Mouse (Mus musculus): ENCODE measurements around the gene Ripk1. TPM values are rescaled to one million over a fixed set of nuclear protein-coding genes. Genes with fewer than 3 reads are reported as not detected.
"Not testable (repeated sequence)": the region's sequence is repeated elsewhere in the genome, so short reads cannot be mapped to it uniquely, and the experiment has no call there.

The Ripk1 gene
- polyA plus RNA-seq, 1 experiment from 2014 or later: 20.3 TPM

DNA sequence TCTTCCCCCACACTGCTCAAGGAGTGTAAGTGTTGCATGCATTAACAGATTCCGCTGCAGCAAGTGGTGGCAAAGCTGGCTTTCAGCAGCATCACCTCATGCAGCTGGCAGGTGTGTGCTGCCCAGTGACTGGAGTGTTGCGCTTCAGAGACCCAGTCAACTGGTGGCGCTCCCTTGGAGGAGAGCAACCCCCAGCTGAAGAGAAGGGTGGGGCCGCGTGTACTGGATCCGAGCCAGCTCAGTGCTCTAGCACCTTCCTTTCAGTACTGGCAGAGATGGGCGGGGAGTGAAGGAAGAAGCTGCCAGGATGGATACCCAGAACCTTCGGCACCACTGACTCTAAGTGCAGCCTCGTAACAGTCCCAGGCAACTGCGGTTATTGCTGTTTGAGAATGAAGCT, 60.3 kb downstream of the Ripk1 start:
- H3K27me3 ChIP-seq (replicated peaks; ENCODE audit: control insufficient read depth, insufficient read depth, low read length): no peaks in the 10 kb centered on the region
- H3K4me2 ChIP-seq (ENCODE audit: low read length): no peak overlapping the region
- no peak overlapping the region for H3K9ac ChIP-seq (ENCODE audit: low read length)
- no peaks in the 10 kb centered on the region for H3K9me3 ChIP-seq (ENCODE audit: control insufficient read depth, low read length)
- no peaks in the 10 kb centered on the region for H3K4me1 ChIP-seq (replicated peaks; ENCODE audit: control insufficient read depth, insufficient read depth, low read length)
- no peak for DNase-seq (ENCODE audit: low spot score)
- peaks cover 10% of the 10 kb centered on the region for H3K36me3 ChIP-seq (ENCODE audit: control insufficient read depth, insufficient read depth, low read length)
- no peak for ATAC-seq (replicated peaks; ENCODE audit: low FRiP score, low TSS enrichment, low read depth)
- WGBS: 87% methylated on average over 10 of the region's 10 CpGs
- no peak overlapping the region for H3K4me3 ChIP-seq (ENCODE audit: low read depth, low read length)
- no peak overlapping the region for H3K27ac ChIP-seq (ENCODE audit: low read depth)

DNA sequence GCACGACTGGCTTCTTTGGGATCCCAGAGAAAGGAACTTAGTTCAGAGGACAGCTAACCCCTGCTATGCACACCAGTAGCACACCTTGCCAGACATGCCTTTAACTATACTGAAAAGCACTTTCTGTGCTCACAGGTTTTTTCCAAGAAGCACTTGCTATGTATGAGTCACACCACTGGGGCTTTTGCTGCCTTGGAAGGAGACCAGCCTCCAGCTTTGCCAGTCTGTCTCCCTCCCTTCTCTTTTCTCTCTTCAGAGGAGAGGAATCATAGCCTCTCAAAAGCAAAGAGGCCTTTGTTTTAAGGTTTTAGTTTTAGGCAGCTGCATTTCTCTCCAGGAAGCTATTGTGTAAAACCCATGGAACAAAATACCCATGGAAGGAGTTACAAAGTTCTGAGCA, 64.2 kb downstream of the Ripk1 start:
- ATAC-seq (replicated peaks; ENCODE audit: low FRiP score, low TSS enrichment, low read depth) (no peak), DNase-seq (ENCODE audit: low spot score) (no peak)
- Histone ChIP-seq H3K4me2 (ENCODE audit: low read length) (no peak overlapping the region), H3K27ac (ENCODE audit: low read depth) (no peak overlapping the region), H3K36me3 (ENCODE audit: control insufficient read depth, insufficient read depth, low read length) (peaks cover 10% of the 10 kb centered on the region), H3K4me3 (ENCODE audit: low read depth, low read length) (no peak overlapping the region), H3K4me1 (replicated peaks; ENCODE audit: control insufficient read depth, insufficient read depth, low read length) (no peaks in the 10 kb centered on the region), H3K27me3 (replicated peaks; ENCODE audit: control insufficient read depth, insufficient read depth, low read length) (no peaks in the 10 kb centered on the region), H3K9ac (ENCODE audit: low read length) (no peak overlapping the region), H3K9me3 (ENCODE audit: control insufficient read depth, low read length) (no peaks in the 10 kb centered on the region)
- WGBS: 55% methylated on average over 1 of the region's 1 CpGs

DNA sequence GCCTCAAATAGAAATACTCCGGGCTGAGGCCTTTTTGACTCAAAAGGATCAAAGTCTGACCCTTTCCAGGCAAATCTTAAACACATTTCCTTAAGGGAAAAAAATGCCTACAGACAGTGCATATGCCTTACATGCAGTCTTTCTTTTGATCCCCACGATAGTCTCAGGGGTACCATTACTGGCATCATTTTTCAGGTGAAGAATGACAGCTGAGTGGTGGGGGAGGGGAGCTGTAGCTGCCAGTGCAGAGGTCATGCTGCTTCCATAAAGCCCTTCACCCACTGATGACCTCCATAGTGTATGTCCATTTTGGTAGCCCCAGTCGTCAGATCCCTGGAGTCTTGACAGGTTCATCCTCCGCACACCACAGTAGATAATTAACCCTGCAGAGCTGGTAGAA, 68.1 kb downstream of the Ripk1 start:
- H3K4me1 ChIP-seq (replicated peaks; ENCODE audit: control insufficient read depth, insufficient read depth, low read length): no peaks in the 10 kb centered on the region
- DNase-seq (ENCODE audit: low spot score) (no peak), ATAC-seq (replicated peaks; ENCODE audit: low FRiP score, low TSS enrichment, low read depth) (no peak)
- H3K9ac ChIP-seq (ENCODE audit: low read length): no peak overlapping the region
- H3K27me3 ChIP-seq (replicated peaks; ENCODE audit: control insufficient read depth, insufficient read depth, low read length): no peaks in the 10 kb centered on the region
- no peak overlapping the region for H3K4me3 ChIP-seq (ENCODE audit: low read depth, low read length)
- 47% methylated on average over 4 of the region's 4 CpGs for whole genome bisulfite sequencing
- H3K9me3 ChIP-seq (ENCODE audit: control insufficient read depth, low read length): no peaks in the 10 kb centered on the region
- H3K27ac ChIP-seq (ENCODE audit: low read depth): no peak overlapping the region
- H3K4me2 ChIP-seq (ENCODE audit: low read length): no peak overlapping the region
- H3K36me3 ChIP-seq (ENCODE audit: control insufficient read depth, insufficient read depth, low read length): peaks cover 9% of the 10 kb centered on the region

- DNase-seq (ENCODE audit: low spot score): no peak
- Histone ChIP-seq H3K9me3 (ENCODE audit: control insufficient read depth, low read length) (no peaks in the 10 kb centered on the region), H3K9ac (ENCODE audit: low read length) (no peak overlapping the region), H3K4me1 (replicated peaks; ENCODE audit: control insufficient read depth, insufficient read depth, low read length) (peaks cover 3% of the 10 kb centered on the region; the same call in 1 of the 2 replicates), H3K27me3 (replicated peaks; ENCODE audit: control insufficient read depth, insufficient read depth, low read length) (no peaks in the 10 kb centered on the region), H3K4me3 (ENCODE audit: low read depth, low read length) (no peak overlapping the region), H3K36me3 (ENCODE audit: control insufficient read depth, insufficient read depth, low read length) (peaks cover 15% of the 10 kb centered on the region), H3K27ac (ENCODE audit: low read depth) (no peak overlapping the region), H3K4me2 (ENCODE audit: low read length) (no peak overlapping the region)
- no peak for ATAC-seq (replicated peaks; ENCODE audit: low FRiP score, low TSS enrichment, low read depth)
- WGBS: 88% methylated on average over 6 of the region's 6 CpGs
These were observed 69.7 kb downstream of the Ripk1 start for GRCm38 (mm10) chr13:34071836-34072235.

- H3K36me3 ChIP-seq (ENCODE audit: control insufficient read depth, insufficient read depth, low read length): peaks cover 15% of the 10 kb centered on the region
- H3K4me1 ChIP-seq (replicated peaks; ENCODE audit: control insufficient read depth, insufficient read depth, low read length): peaks cover 7% of the 10 kb centered on the region
- H3K4me2 ChIP-seq (ENCODE audit: low read length): no peak overlapping the region
- H3K9me3 ChIP-seq (ENCODE audit: control insufficient read depth, low read length): no peaks in the 10 kb centered on the region
- H3K27ac ChIP-seq (ENCODE audit: low read depth): no peak overlapping the region
- ATAC-seq (replicated peaks; ENCODE audit: low FRiP score, low TSS enrichment, low read depth) (no peak), DNase-seq (ENCODE audit: low spot score) (no peak)
- no peaks in the 10 kb centered on the region for H3K27me3 ChIP-seq (replicated peaks; ENCODE audit: control insufficient read depth, insufficient read depth, low read length)
- H3K9ac ChIP-seq (ENCODE audit: low read length): no peak overlapping the region
- H3K4me3 ChIP-seq (ENCODE audit: low read depth, low read length): no peak overlapping the region
- WGBS: 79% methylated on average over 3 of the region's 3 CpGs
These were observed 70.7 kb downstream of the Ripk1 start for GRCm38 (mm10) chr13:34072847-34073246.

DNA sequence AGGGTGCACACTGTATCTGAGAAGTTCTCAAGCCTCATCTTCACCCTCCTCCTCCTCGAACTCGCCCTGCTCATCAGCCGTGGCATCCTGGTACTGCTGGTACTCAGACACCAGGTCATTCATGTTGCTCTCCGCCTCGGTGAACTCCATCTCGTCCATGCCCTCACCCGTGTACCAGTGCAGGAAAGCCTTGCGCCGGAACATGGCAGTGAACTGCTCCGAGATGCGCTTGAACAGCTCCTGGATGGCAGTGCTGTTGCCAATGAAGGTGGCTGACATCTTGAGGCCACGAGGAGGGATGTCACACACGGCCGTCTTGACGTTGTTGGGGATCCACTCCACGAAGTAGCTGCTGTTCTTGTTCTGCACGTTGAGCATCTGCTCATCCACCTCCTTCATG, 72.3 kb downstream of the Ripk1 start:
- H3K27ac ChIP-seq (ENCODE audit: low read depth); ATAC-seq (replicated peaks; ENCODE audit: low FRiP score, low TSS enrichment, low read depth); H3K4me2 ChIP-seq (ENCODE audit: low read length); H3K9ac ChIP-seq (ENCODE audit: low read length); DNase-seq (ENCODE audit: low spot score); H3K9me3 ChIP-seq (ENCODE audit: control insufficient read depth, low read length); H3K4me3 ChIP-seq (ENCODE audit: low read depth, low read length); H3K4me1 ChIP-seq (replicated peaks; ENCODE audit: control insufficient read depth, insufficient read depth, low read length); H3K27me3 ChIP-seq (replicated peaks; ENCODE audit: control insufficient read depth, insufficient read depth, low read length): not testable (repeated sequence)
- H3K36me3 ChIP-seq (ENCODE audit: control insufficient read depth, insufficient read depth, low read length): peaks cover 15% of the 10 kb centered on the region
- 99% methylated on average over 8 of the region's 17 CpGs for WGBS

GRCm38 (mm10) chr13:34075893-34076292, 73.7 kb downstream of the Ripk1 start:
- H3K4me2 ChIP-seq (ENCODE audit: low read length); H3K4me1 ChIP-seq (replicated peaks; ENCODE audit: control insufficient read depth, insufficient read depth, low read length); H3K9me3 ChIP-seq (ENCODE audit: control insufficient read depth, low read length); DNase-seq (ENCODE audit: low spot score); H3K27ac ChIP-seq (ENCODE audit: low read depth); H3K9ac ChIP-seq (ENCODE audit: low read length); H3K4me3 ChIP-seq (ENCODE audit: low read depth, low read length); ATAC-seq (replicated peaks; ENCODE audit: low FRiP score, low TSS enrichment, low read depth); H3K27me3 ChIP-seq (replicated peaks; ENCODE audit: control insufficient read depth, insufficient read depth, low read length): not testable (repeated sequence)
- H3K36me3 ChIP-seq (ENCODE audit: control insufficient read depth, insufficient read depth, low read length): peaks cover 15% of the 10 kb centered on the region
- WGBS: 82% methylated on average over 6 of the region's 6 CpGs

- H3K9ac ChIP-seq (ENCODE audit: low read length): peak overlapping the region; percentile 68
- H3K4me1 ChIP-seq (replicated peaks; ENCODE audit: control insufficient read depth, insufficient read depth, low read length): peaks cover 7% of the 10 kb centered on the region
- peak overlapping the region; percentile 72 for H3K4me3 ChIP-seq (ENCODE audit: low read depth, low read length)
- H3K27me3 ChIP-seq (replicated peaks; ENCODE audit: control insufficient read depth, insufficient read depth, low read length): no peaks in the 10 kb centered on the region
- no peaks in the 10 kb centered on the region for H3K9me3 ChIP-seq (ENCODE audit: control insufficient read depth, low read length)
- ATAC-seq (replicated peaks; ENCODE audit: low FRiP score, low TSS enrichment, low read depth) (0 out of 2 replicates have a peak, but pooled peaks have one; percentile 25), DNase-seq (ENCODE audit: low spot score) (peak; percentile 73)
- 25% methylated on average over 20 of the region's 20 CpGs for WGBS
- H3K27ac ChIP-seq (ENCODE audit: low read depth): peak overlapping the region; percentile 65
- peaks cover 15% of the 10 kb centered on the region for H3K36me3 ChIP-seq (ENCODE audit: control insufficient read depth, insufficient read depth, low read length)
- peak overlapping the region; percentile 85 for H3K4me2 ChIP-seq (ENCODE audit: low read length)
These were observed 74.7 kb downstream of the Ripk1 start for GRCm38 (mm10) chr13:34076561-34077491.
